Mouse (Mus musculus): ENCODE measurements around the gene Gpc5. TPM values are rescaled to one million over a fixed set of nuclear protein-coding genes. Genes with fewer than 3 reads are reported as not detected.

Gene Gpc5
- total and polyA plus RNA-seq, 3 experiments = 0.14 TPM; not detected in 2

DNA sequence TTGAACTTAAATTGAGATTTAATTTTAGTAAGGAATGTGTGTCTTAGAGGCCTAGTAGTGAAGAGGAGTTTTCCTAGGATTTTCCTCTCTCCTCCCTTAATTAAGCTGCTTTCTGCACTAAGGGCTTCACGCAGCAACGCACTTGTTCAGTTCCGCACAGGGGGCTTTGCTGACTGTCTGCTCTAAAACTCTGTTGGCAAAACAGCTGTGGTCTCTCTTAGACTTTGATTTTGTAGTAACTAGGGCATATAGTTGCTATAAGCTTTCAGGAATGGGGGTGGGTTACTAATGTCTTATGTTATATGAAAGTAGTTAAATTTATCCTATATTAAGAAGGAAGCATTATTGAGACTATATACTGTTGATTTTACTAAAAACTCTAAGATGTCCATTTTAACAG, 46.3 kb upstream of the Gpc5 start:
- H3K4me2 ChIP-seq (ENCODE audit: insufficient read depth, low read depth, poor library complexity, severe bottlenecking) = peak overlapping the region; percentile 81
- no peaks in the 10 kb centered on the region for H3K9me3 ChIP-seq (replicated peaks; ENCODE audit: low read length)
- TF ChIP-seq JUND (conservative IDR thresholded peaks at IDR 0.05; ENCODE audit: low read depth, low read length) (no peak), E2F4 (IDR thresholded peaks at IDR 0.05; ENCODE audit: insufficient replicate concordance, low read depth, low read length) (no peak), POLR2AphosphoS2 (IDR thresholded peaks at IDR 0.05; ENCODE audit: low read depth, low read length) (peak; percentile 23; the same call in 1 of the 2 replicates), CTCF (conservative IDR thresholded peaks at IDR 0.05 in 1 of 2, IDR thresholded peaks at IDR 0.05 in 1 of 2; ENCODE audit: low read depth in 2 of 2, low read length in 2 of 2) (no peak), MEF2A (IDR thresholded peaks at IDR 0.05; ENCODE audit: borderline replicate concordance, low read depth, low read length) (no peak), JUN (IDR thresholded peaks at IDR 0.05; ENCODE audit: insufficient read depth, low read depth, low read length) (no peak), HCFC1 (IDR thresholded peaks at IDR 0.05; ENCODE audit: low read depth, low read length) (no peak), UBTF (IDR thresholded peaks at IDR 0.05; ENCODE audit: low read depth, low read length) (no peak), SMC3 (IDR thresholded peaks at IDR 0.05; ENCODE audit: low read depth, low read length) (no peak), CHD1 (IDR thresholded peaks at IDR 0.05; ENCODE audit: low read depth, low read length) (peak; percentile 80; the same call in 1 of the 2 replicates), TBP (conservative IDR thresholded peaks at IDR 0.05; ENCODE audit: low read depth, low read length) (no peak), ZNF384 (IDR thresholded peaks at IDR 0.05; ENCODE audit: low read depth, low read length) (no peak), ZMIZ1 (IDR thresholded peaks at IDR 0.05; ENCODE audit: low read depth, low read length) (peak; percentile 71), MYC (IDR thresholded peaks at IDR 0.05; ENCODE audit: low read depth, low read length) (no peak), CHD2 (IDR thresholded peaks at IDR 0.05; ENCODE audit: low read length) (no peak), USF1 (IDR thresholded peaks at IDR 0.05; ENCODE audit: low read depth, low read length) (no peak), MAX (IDR thresholded peaks at IDR 0.05; ENCODE audit: low read length) (no peak), ZKSCAN1 (IDR thresholded peaks at IDR 0.05; ENCODE audit: borderline replicate concordance, low read depth, low read length) (no peak), EP300 (IDR thresholded peaks at IDR 0.05; ENCODE audit: low read length) (no peak), RCOR1 (conservative IDR thresholded peaks at IDR 0.05; ENCODE audit: low read depth, low read length) (no peak), MAFK (IDR thresholded peaks at IDR 0.05; ENCODE audit: insufficient replicate concordance, low read length) (no peak)
- dilution Hi-C loops (cut with MboI; ENCODE audit: extremely low pct_ligation_motif_present, extremely low pct_unique_long_range_greater_than_20kb, low sequenced_read_pairs) = no loop called here
- peak overlapping the region; percentile 52 to 78 (median 73) for H3K4me3 ChIP-seq (replicated peaks in 1 of 3; ENCODE audit: low read depth in 2 of 3, low read length in 2 of 3, poor library complexity in 1 of 3)
- no peak for DNase-seq (ENCODE audit: extremely low read depth)
- peaks cover 58% of the 10 kb centered on the region for H3K79me2 ChIP-seq (replicated peaks; ENCODE audit: control insufficient read depth, extremely low read depth, insufficient read depth, poor library complexity, severe bottlenecking)
- H3K36me3 ChIP-seq (replicated peaks in 1 of 2; ENCODE audit: control insufficient read depth in 1 of 2, insufficient read depth in 1 of 2, low read length in 1 of 2) = peaks cover 43 to 60% of the 10 kb centered on the region in 2 experiments
- peak overlapping the region; percentile 100 for H3K9ac ChIP-seq (ENCODE audit: insufficient read depth, low read depth)
- no peak overlapping the region for H3K27ac ChIP-seq (ENCODE audit: insufficient read depth, low read depth)
- no peaks in the 10 kb centered on the region for H3K27me3 ChIP-seq (replicated peaks)
- in situ Hi-C loops (cut with MboI; ENCODE audit: low pct_ligation_motif_present, low pct_unique_long_range_greater_than_20kb, low sequenced_read_pairs) = no loop called here
- H3K4me1 ChIP-seq (ENCODE audit: control insufficient read depth in 1 of 2, insufficient read depth in 2 of 2) = peaks cover 0 to 21% of the 10 kb centered on the region in 2 experiments; a peak in 3 of 4 replicates

- Histone ChIP-seq H3K36me3 (replicated peaks in 1 of 2; ENCODE audit: control insufficient read depth in 1 of 2, insufficient read depth in 1 of 2, low read length in 1 of 2) (peaks cover 43 to 59% of the 10 kb centered on the region in 2 experiments), H3K9me3 (replicated peaks; ENCODE audit: low read length) (no peaks in the 10 kb centered on the region), H3K27me3 (replicated peaks) (no peaks in the 10 kb centered on the region), H3K4me2 (ENCODE audit: insufficient read depth, low read depth, poor library complexity, severe bottlenecking) (peak overlapping the region; percentile 66; the same call in 1 of the 2 replicates), H3K9ac (ENCODE audit: insufficient read depth, low read depth) (peak overlapping the region; percentile 66; the same call in 1 of the 2 replicates), H3K4me1 (ENCODE audit: control insufficient read depth in 1 of 2, insufficient read depth in 2 of 2) (peaks cover 0 to 21% of the 10 kb centered on the region in 2 experiments; a peak in 3 of 4 replicates), H3K27ac (ENCODE audit: insufficient read depth, low read depth) (no peak overlapping the region), H3K4me3 (replicated peaks in 1 of 3; ENCODE audit: low read depth in 2 of 3, low read length in 2 of 3, poor library complexity in 1 of 3) (peak overlapping the region in 1 of 3 experiments; percentile 47), H3K79me2 (replicated peaks; ENCODE audit: control insufficient read depth, extremely low read depth, insufficient read depth, poor library complexity, severe bottlenecking) (peaks cover 45% of the 10 kb centered on the region)
- in situ Hi-C loops (cut with MboI; ENCODE audit: low pct_ligation_motif_present, low pct_unique_long_range_greater_than_20kb, low sequenced_read_pairs) (no loop called here), dilution Hi-C loops (cut with MboI; ENCODE audit: extremely low pct_ligation_motif_present, extremely low pct_unique_long_range_greater_than_20kb, low sequenced_read_pairs) (no loop called here)
- DNase-seq (ENCODE audit: extremely low read depth) = no peak
- TF ChIP-seq POLR2AphosphoS2 (IDR thresholded peaks at IDR 0.05; ENCODE audit: low read depth, low read length) = peak; percentile 21
- no peak for TF ChIP-seq TCF12 (IDR thresholded peaks at IDR 0.05; ENCODE audit: low read depth, low read length)
- TF ChIP-seq RCOR1 (conservative IDR thresholded peaks at IDR 0.05; ENCODE audit: low read depth, low read length) = peak; percentile 67; the same call in 1 of the 2 replicates
- no peak for TF ChIP-seq KAT2A (IDR thresholded peaks at IDR 0.05; ENCODE audit: insufficient replicate concordance, low read length)
- TF ChIP-seq MAZ (IDR thresholded peaks at IDR 0.05; ENCODE audit: low read depth, low read length) = no peak
- 0 out of 2 replicates have a peak, but pooled peaks have one; percentile 22 for TF ChIP-seq BHLHE40 (IDR thresholded peaks at IDR 0.05; ENCODE audit: low read depth, low read length)
- TF ChIP-seq GABPA (IDR thresholded peaks at IDR 0.05; ENCODE audit: insufficient replicate concordance, low read depth, low read length) = no peak
- TF ChIP-seq IRF4 (IDR thresholded peaks at IDR 0.05; ENCODE audit: low read depth, low read length) = no peak
- TF ChIP-seq CTCF (conservative IDR thresholded peaks at IDR 0.05 in 1 of 2, IDR thresholded peaks at IDR 0.05 in 1 of 2; ENCODE audit: low read depth in 2 of 2, low read length in 2 of 2) = no peak
- TF ChIP-seq MEF2A (IDR thresholded peaks at IDR 0.05; ENCODE audit: borderline replicate concordance, low read depth, low read length) = no peak
- TF ChIP-seq HCFC1 (IDR thresholded peaks at IDR 0.05; ENCODE audit: low read depth, low read length) = no peak
- no peak for TF ChIP-seq ETS1 (conservative IDR thresholded peaks at IDR 0.05; ENCODE audit: low read depth, low read length)
- peak; percentile 73 for TF ChIP-seq ZMIZ1 (IDR thresholded peaks at IDR 0.05; ENCODE audit: low read depth, low read length)
- TF ChIP-seq NELFE (IDR thresholded peaks at IDR 0.05; ENCODE audit: low read depth, low read length) = 0 out of 2 replicates have a peak, but pooled peaks have one; percentile 51
- no peak for TF ChIP-seq E2F4 (IDR thresholded peaks at IDR 0.05; ENCODE audit: insufficient replicate concordance, low read depth, low read length)
- TF ChIP-seq CHD1 (IDR thresholded peaks at IDR 0.05; ENCODE audit: low read depth, low read length) = no peak; the same call in 1 of the 2 replicates
- no peak for TF ChIP-seq SMC3 (IDR thresholded peaks at IDR 0.05; ENCODE audit: low read depth, low read length)
- no peak for TF ChIP-seq CHD2 (IDR thresholded peaks at IDR 0.05; ENCODE audit: low read length)
- 0 out of 2 replicates have a peak, but pooled peaks have one; percentile 64 for TF ChIP-seq SIN3A (IDR thresholded peaks at IDR 0.05; ENCODE audit: low read length)
These were observed 44.7 kb upstream of the Gpc5 start for GRCm38 (mm10) chr14:115047316-115047715.

All from CH12.LX (cell line).